Mouse (Mus musculus) small intestine, adult 2 months (tissue): Measurements from ENCODE around the gene Tgoln1.

Source experiments
- CTCF ChIP-seq: fragments of 200-500 bp; IDR thresholded peaks from 2 replicates; pipeline ENCODE4 v1.5.1; 2012; ENCODE audit warnings: low read depth, mild to moderate bottlenecking, control low read depth, inconsistent platforms, low read length, moderate library complexity, mixed read lengths; ENCODE audit not compliant: insufficient replicate concordance, insufficient read length; ENCODE audit errors: extremely low read depth
- POLR2A ChIP-seq: fragments of 200-500 bp; IDR thresholded peaks from 2 replicates; pipeline ENCODE4 v1.6.1; 2012; ENCODE audit warnings: low read depth, mild to moderate bottlenecking, control low read depth, inconsistent platforms, low read length, moderate library complexity

- no peak for TF ChIP-seq POLR2A
- no peak for TF ChIP-seq CTCF
These were observed 22.9 kb downstream of the Tgoln1 start for GRCm38 (mm10) chr6:72593914-72594313.
